In the genomic region with DNA sequence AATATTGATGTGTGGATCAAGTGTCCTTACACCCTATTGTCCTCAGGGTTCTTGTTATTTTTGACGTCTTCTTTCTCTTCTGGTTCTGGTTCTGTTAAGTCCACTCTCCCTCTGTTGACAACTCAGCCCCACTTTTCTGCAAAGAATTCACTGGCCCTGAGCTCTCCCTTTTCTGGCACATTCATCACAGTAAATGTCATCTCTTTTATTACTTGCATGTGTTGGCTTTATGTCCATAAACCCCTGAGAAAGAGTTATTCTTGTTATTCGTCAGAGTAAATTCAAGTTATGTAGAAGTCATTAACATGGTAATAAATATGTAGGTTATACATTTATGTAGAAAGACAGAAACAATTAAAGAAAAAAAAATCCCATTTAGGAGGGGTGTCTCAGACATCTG, we compare ENCODE assay signal across 22 mouse cellular contexts. TPM values are rescaled to one million over a fixed set of nuclear protein-coding genes. Genes with fewer than 3 reads are reported as not detected.
"Had no signal": no experiment of that assay in that cellular context is flagged by ENCODE, and none has a peak within 500 bp of the region (broad histone marks: within the 10 kb centered on the region; RNA-seq: fewer than 3 reads in every experiment).

No protein-coding gene starts in this region.

- H3K9me3 ChIP-seq: kidney, embryonic 15.5 days; limb, embryonic 12.5 days; limb, embryonic 15.5 days; megakaryocyte, embryonic 14.5 days; stomach, embryonic 15.5 days had no signal

- DNase-seq: kidney, adult 8-10 months; kidney, postnatal 14 days; kidney, postnatal 4 days; left cerebral cortex, postnatal 4 days; liver, postnatal 0 days; lung, embryonic 14.5 days; lung, postnatal 10 days; lung, postnatal 36 days; midbrain, embryonic 14.5 days; spleen, adult 18-20 months; thymus, postnatal 25 days had no signal

- H3K4me2 ChIP-seq: kidney, embryonic 15.5 days; limb, embryonic 12.5 days; limb, embryonic 15.5 days; liver, embryonic 11.5 days; lung, embryonic 14.5 days; midbrain, embryonic 11.5 days; stomach, embryonic 15.5 days had no signal

- H3K36me3 ChIP-seq: kidney, embryonic 15.5 days; limb, embryonic 12.5 days; limb, embryonic 15.5 days; stomach, embryonic 15.5 days had no signal

- H3K4me1 ChIP-seq: kidney, embryonic 15.5 days; limb, embryonic 15.5 days; megakaryocyte, embryonic 14.5 days; stomach, embryonic 15.5 days had no signal

- H3K27ac ChIP-seq: kidney, embryonic 15.5 days; limb, embryonic 12.5 days; limb, embryonic 15.5 days; liver, embryonic 14.5 days; stomach, embryonic 15.5 days had no signal

- H3K9ac ChIP-seq: kidney, embryonic 15.5 days; limb, embryonic 12.5 days; limb, embryonic 15.5 days; liver, embryonic 14.5 days; liver, postnatal 0 days; lung, embryonic 14.5 days; stomach, embryonic 15.5 days had no signal

- ATAC-seq: liver, postnatal 0 days had no signal

- H3K4me3 ChIP-seq: kidney, embryonic 15.5 days; limb, embryonic 12.5 days; limb, embryonic 15.5 days; megakaryocyte, embryonic 14.5 days; stomach, embryonic 15.5 days had no signal

- H3K27me3 ChIP-seq: kidney, embryonic 15.5 days; limb, embryonic 12.5 days; limb, embryonic 15.5 days; stomach, embryonic 15.5 days had no signal

RNA-seq across cellular contexts. Expression of gene Calml3, which starts 14.6 kb away (rescaled TPM):
- polyA plus RNA-seq: liver, embryonic 14.5 days; liver, postnatal 0 days; lung, embryonic 14.5 days; midbrain, embryonic 11.5 days; midbrain, embryonic 14.5 days; midbrain, postnatal 0 days; neural tube, embryonic 11.5 days; neural tube, embryonic 14.5 days had no signal

RNA-seq across cellular contexts. Expression of gene Calm4, which starts 48.0 kb away (rescaled TPM):
- polyA plus RNA-seq: limb, embryonic 12.5 days; liver, embryonic 11.5 days; liver, embryonic 14.5 days; liver, postnatal 0 days; lung, embryonic 14.5 days; midbrain, embryonic 11.5 days; midbrain, embryonic 14.5 days; midbrain, postnatal 0 days; neural tube, embryonic 11.5 days; neural tube, embryonic 14.5 days had no signal
